Mouse (Mus musculus): ENCODE results near the gene Ddost. TPM values are rescaled to one million over a fixed set of nuclear protein-coding genes. Genes with fewer than 3 reads are reported as not detected.

Gene Ddost
- total and polyA plus RNA-seq, 2 experiments from 2014 or later: 146 to 163 TPM

DNA sequence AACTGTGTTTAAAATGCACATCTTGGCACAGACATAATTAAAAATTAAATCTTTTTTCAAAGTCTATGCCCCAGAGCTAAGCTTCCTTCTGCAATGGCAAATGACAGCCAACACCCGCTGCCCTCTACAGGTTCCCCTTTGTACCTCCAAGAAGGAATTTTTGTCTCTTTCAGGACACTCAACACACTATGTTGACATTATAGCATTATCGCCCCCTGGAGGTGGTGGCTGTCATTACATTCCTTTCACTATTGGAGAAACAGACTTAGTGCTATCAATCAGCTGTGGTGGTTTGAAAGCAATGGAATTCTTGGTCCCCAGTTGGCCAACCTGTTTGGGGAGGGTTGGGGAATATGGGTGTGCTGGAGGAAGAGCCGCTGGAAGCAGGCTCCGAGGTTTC lies 35.4 kb downstream of the Ddost start:
- no peaks in the 10 kb centered on the region for H3K9me3 ChIP-seq (replicated peaks; ENCODE audit: control insufficient read depth, low read length)
- ATAC-seq (ENCODE audit: insufficient read depth, low read depth) (no peak), DNase-seq (ENCODE audit: low spot score) (no peak)
- H3K4me3 ChIP-seq (ENCODE audit: low read depth, low read length): no peak overlapping the region
- no peak overlapping the region for H3K27ac ChIP-seq (ENCODE audit: low read depth)
- no peaks in the 10 kb centered on the region for H3K27me3 ChIP-seq (ENCODE audit: control insufficient read depth, insufficient read depth, low read length)
- H3K36me3 ChIP-seq (replicated peaks; ENCODE audit: control insufficient read depth, insufficient read depth, low read length): no peaks in the 10 kb centered on the region
- no peak for TF ChIP-seq EP300 (IDR thresholded peaks at IDR 0.05; ENCODE audit: low read depth)
- peak; percentile 54 for TF ChIP-seq CTCF (IDR thresholded peaks at IDR 0.05; ENCODE audit: low read depth)
- H3K4me2 ChIP-seq (ENCODE audit: low read depth, low read length): no peak overlapping the region
- H3K4me1 ChIP-seq (ENCODE audit: control insufficient read depth, insufficient read depth): peaks cover 16% of the 10 kb centered on the region
- 38% methylated on average over 4 of the region's 4 CpGs for WGBS
- no peak overlapping the region for H3K9ac ChIP-seq (replicated peaks; ENCODE audit: low read depth, low read length)

DNA sequence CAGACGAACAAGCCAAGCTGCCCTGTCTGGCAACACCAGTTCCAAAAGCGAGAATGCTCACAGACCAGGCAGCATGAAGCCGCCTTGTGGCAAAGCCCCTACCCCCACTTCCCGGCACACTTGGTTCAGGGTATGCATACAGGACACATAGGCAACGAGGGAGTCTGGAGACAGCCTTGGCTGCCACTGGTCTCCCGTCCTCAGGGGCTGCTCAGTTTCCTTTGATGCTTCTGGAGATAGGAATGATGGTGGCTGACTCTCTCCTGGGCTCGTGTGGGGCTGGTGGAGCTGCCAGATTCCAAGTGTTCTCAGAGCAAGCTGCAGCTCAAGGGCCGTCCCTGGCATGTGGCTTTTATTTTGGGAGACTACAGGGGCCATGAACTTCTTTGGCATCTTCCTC lies 36.9 kb downstream of the Ddost start:
- Histone ChIP-seq H3K27ac (ENCODE audit: low read depth) (no peak overlapping the region), H3K4me2 (ENCODE audit: low read depth, low read length) (no peak overlapping the region), H3K4me3 (ENCODE audit: low read depth, low read length) (no peak overlapping the region), H3K36me3 (replicated peaks; ENCODE audit: control insufficient read depth, insufficient read depth, low read length) (no peaks in the 10 kb centered on the region), H3K9me3 (replicated peaks; ENCODE audit: control insufficient read depth, low read length) (no peaks in the 10 kb centered on the region), H3K27me3 (ENCODE audit: control insufficient read depth, insufficient read depth, low read length) (no peaks in the 10 kb centered on the region), H3K4me1 (ENCODE audit: control insufficient read depth, insufficient read depth) (peaks cover 16% of the 10 kb centered on the region), H3K9ac (replicated peaks; ENCODE audit: low read depth, low read length) (0 out of 2 replicates have a peak overlapping the region, but pooled peaks have one; percentile 15)
- ATAC-seq (ENCODE audit: insufficient read depth, low read depth): no peak
- TF ChIP-seq CTCF (IDR thresholded peaks at IDR 0.05; ENCODE audit: low read depth) (no peak), EP300 (IDR thresholded peaks at IDR 0.05; ENCODE audit: low read depth) (no peak)
- WGBS: 54% methylated on average over 8 of the region's 8 CpGs
- no peak for DNase-seq (ENCODE audit: low spot score)

DNA sequence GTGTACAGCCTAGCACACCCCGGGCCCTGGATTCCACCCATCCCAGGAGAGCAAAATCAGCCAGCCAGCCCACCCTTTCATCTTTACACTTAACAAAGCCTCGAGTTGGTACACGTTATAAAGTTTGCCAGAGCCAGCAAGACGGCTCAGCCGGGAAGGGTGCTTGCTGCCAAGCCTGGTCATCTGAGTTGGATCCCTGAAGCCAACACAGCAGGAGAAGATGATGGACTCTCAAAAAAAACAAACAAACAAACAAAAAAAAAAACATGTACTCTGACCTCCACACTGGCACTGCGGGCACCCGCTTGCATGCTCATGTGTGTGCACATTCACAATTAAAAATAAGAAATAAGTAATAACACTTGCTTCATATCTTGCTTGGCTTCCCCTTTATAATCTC lies 37.5 kb downstream of the Ddost start:
- Histone ChIP-seq H3K9ac (replicated peaks; ENCODE audit: low read depth, low read length) (no peak overlapping the region), H3K4me3 (ENCODE audit: low read depth, low read length) (no peak overlapping the region), H3K27ac (ENCODE audit: low read depth) (no peak overlapping the region), H3K27me3 (ENCODE audit: control insufficient read depth, insufficient read depth, low read length) (no peaks in the 10 kb centered on the region), H3K4me1 (ENCODE audit: control insufficient read depth, insufficient read depth) (peaks cover 16% of the 10 kb centered on the region), H3K4me2 (ENCODE audit: low read depth, low read length) (no peak overlapping the region), H3K9me3 (replicated peaks; ENCODE audit: control insufficient read depth, low read length) (no peaks in the 10 kb centered on the region), H3K36me3 (replicated peaks; ENCODE audit: control insufficient read depth, insufficient read depth, low read length) (no peaks in the 10 kb centered on the region)
- TF ChIP-seq CTCF (IDR thresholded peaks at IDR 0.05; ENCODE audit: low read depth) (no peak), EP300 (IDR thresholded peaks at IDR 0.05; ENCODE audit: low read depth) (no peak)
- DNase-seq (ENCODE audit: low spot score): no peak
- ATAC-seq (ENCODE audit: insufficient read depth, low read depth): no peak
- 79% methylated on average over 7 of the region's 7 CpGs for WGBS

DNA sequence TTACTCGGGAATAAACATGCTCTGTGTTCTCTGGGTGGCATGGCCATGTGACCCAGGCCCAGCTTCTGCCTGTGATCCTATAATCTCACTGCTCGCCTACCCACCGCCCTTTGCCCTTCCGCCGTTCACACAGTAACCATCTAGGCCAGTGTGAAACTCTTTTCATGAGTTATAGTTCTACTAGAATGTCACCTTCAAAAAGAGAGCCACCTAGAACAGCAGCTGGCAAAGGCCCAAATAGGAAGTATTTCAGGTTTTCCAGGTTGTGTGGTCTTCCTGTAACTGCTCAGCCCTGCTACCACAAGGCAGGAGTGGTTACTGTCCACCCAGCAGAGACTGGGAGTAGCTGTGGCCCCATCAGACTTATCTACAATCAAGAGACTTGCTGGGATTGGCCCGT lies 38.2 kb downstream of the Ddost start:
- no peaks in the 10 kb centered on the region for H3K27me3 ChIP-seq (ENCODE audit: control insufficient read depth, insufficient read depth, low read length)
- peaks cover 16% of the 10 kb centered on the region for H3K4me1 ChIP-seq (ENCODE audit: control insufficient read depth, insufficient read depth)
- no peaks in the 10 kb centered on the region for H3K36me3 ChIP-seq (replicated peaks; ENCODE audit: control insufficient read depth, insufficient read depth, low read length)
- H3K27ac ChIP-seq (ENCODE audit: low read depth): peak overlapping the region; percentile 28
- DNase-seq (ENCODE audit: low spot score) (no peak), ATAC-seq (ENCODE audit: insufficient read depth, low read depth) (no peak)
- H3K4me2 ChIP-seq (ENCODE audit: low read depth, low read length): no peak overlapping the region
- H3K4me3 ChIP-seq (ENCODE audit: low read depth, low read length): no peak overlapping the region
- H3K9ac ChIP-seq (replicated peaks; ENCODE audit: low read depth, low read length): no peak overlapping the region
- WGBS: 69% methylated on average over 6 of the region's 6 CpGs
- TF ChIP-seq CTCF (IDR thresholded peaks at IDR 0.05; ENCODE audit: low read depth) (no peak), EP300 (IDR thresholded peaks at IDR 0.05; ENCODE audit: low read depth) (no peak)
- H3K9me3 ChIP-seq (replicated peaks; ENCODE audit: control insufficient read depth, low read length): no peaks in the 10 kb centered on the region

DNA sequence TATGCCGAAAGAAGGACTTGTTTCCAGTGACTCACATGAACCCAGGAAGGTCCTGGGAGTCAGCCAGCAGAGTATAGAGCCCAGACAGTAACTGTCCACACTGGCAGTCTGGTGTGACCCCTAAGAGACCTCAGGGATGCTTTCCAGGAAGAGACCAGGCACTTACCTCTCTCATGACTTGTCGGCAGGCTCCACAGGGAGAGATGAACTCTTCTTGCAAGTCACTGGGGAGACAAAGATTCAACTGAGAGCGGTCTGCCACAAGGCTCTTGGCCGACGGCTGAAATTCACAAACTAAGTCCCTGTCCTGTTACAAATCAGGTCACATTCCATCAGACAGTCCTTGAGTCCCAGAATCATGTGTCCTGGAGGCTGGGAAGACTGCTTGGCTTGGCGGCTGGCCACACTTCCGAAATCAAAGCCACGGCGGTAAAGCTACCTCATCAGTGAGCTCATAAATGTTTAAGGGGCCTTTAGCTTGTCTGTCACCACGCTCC lies 38.9 kb downstream of the Ddost start:
- no peaks in the 10 kb centered on the region for H3K36me3 ChIP-seq (replicated peaks; ENCODE audit: control insufficient read depth, insufficient read depth, low read length)
- DNase-seq (ENCODE audit: low spot score) (peak; percentile 36), ATAC-seq (ENCODE audit: insufficient read depth, low read depth) (peak; percentile 37; the same call in 1 of the 2 replicates)
- 23% methylated on average over 10 of the region's 10 CpGs for WGBS
- H3K4me2 ChIP-seq (ENCODE audit: low read depth, low read length): no peak overlapping the region
- no peaks in the 10 kb centered on the region for H3K27me3 ChIP-seq (ENCODE audit: control insufficient read depth, insufficient read depth, low read length)
- H3K4me1 ChIP-seq (ENCODE audit: control insufficient read depth, insufficient read depth): peaks cover 16% of the 10 kb centered on the region
- H3K9me3 ChIP-seq (replicated peaks; ENCODE audit: control insufficient read depth, low read length): no peaks in the 10 kb centered on the region
- TF ChIP-seq EP300 (IDR thresholded peaks at IDR 0.05; ENCODE audit: low read depth) (no peak), CTCF (IDR thresholded peaks at IDR 0.05; ENCODE audit: low read depth) (no peak)
- no peak overlapping the region for H3K9ac ChIP-seq (replicated peaks; ENCODE audit: low read depth, low read length)
- peak overlapping the region; percentile 28 for H3K27ac ChIP-seq (ENCODE audit: low read depth)
- no peak overlapping the region for H3K4me3 ChIP-seq (ENCODE audit: low read depth, low read length)

DNA sequence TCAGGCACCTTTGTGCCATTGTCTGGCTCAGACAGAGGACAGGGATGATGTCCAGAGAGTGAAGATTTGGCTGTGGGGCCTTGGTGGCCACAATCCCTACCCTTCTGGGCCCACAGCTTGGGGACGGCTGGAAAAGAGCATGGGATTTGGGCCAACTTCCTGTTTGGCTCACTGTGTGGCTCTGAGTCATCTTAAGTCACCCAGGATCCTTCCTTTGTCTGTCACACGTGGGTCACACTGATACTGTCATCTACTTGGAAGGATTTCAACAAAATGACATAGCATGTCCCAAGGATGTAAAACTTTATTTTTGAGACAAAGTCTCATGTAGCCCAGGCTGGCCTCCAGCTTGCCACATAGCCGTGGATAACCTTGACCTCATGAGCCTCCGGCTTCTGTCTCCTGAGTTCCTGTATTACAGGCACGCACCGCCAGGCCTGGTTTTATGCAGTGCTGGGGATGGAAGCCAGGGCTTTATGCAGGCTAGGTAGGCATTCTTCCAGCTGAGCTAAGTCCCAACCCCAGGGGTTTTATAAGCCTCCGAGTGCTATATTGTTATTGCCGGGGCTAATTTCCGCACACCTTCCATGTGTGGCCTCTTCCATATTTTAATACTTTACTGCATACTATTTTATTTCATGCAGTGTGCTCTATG lies 40.5 kb downstream of the Ddost start:
- no peak overlapping the region for H3K4me2 ChIP-seq (ENCODE audit: low read depth, low read length)
- DNase-seq (ENCODE audit: low spot score): peak; percentile 48
- WGBS: 58% methylated on average over 9 of the region's 9 CpGs

More for the DNA sequence above, 40.5 kb downstream of the Ddost start:
- no peaks in the 10 kb centered on the region for H3K27me3 ChIP-seq (ENCODE audit: control insufficient read depth, insufficient read depth, low read length)
- no peak overlapping the region for H3K9ac ChIP-seq (replicated peaks; ENCODE audit: low read depth, low read length)
- TF ChIP-seq EP300 (IDR thresholded peaks at IDR 0.05; ENCODE audit: low read depth) (no peak), CTCF (IDR thresholded peaks at IDR 0.05; ENCODE audit: low read depth) (no peak)
- no peak overlapping the region for H3K4me3 ChIP-seq (ENCODE audit: low read depth, low read length)
- no peak overlapping the region for H3K27ac ChIP-seq (ENCODE audit: low read depth)
- H3K9me3 ChIP-seq (replicated peaks; ENCODE audit: control insufficient read depth, low read length): no peaks in the 10 kb centered on the region
- peaks cover 16% of the 10 kb centered on the region for H3K4me1 ChIP-seq (ENCODE audit: control insufficient read depth, insufficient read depth)
- ATAC-seq (ENCODE audit: insufficient read depth, low read depth): peak; percentile 52
- H3K36me3 ChIP-seq (replicated peaks; ENCODE audit: control insufficient read depth, insufficient read depth, low read length): no peaks in the 10 kb centered on the region
